Mouse (Mus musculus): ENCODE results near the gene Nme7.

DNA sequence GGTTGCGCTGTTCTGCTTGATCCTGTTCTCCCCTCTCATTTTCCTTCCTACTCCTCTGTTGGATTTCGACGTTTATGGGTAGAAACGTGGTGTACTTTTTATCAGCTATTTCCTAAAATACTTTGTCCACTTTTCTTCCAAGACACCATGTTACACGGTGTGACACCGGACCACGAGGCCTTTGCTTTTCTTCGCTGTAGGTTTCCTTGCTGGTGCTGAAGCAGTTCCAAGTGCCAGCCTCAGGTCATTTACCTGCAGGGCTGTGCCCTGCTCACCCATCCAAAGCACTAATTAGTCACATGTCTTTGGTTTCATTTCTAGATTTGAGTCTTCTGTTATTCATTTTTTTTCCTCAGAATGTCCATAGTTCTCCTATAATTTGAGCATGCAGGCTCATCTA is 79.7 kb downstream of the Nme7 start:
- TF ChIP-seq CTCF (IDR thresholded peaks at IDR 0.05; ENCODE audit: insufficient read depth, low read depth, low read length) (no peak), POLR2A (IDR thresholded peaks at IDR 0.05; ENCODE audit: insufficient read depth, low read depth, low read length) (no peak)
